Mouse (Mus musculus) hindbrain, embryonic 15.5 days (tissue): ENCODE measurements around the gene Tnfrsf22. TPM values are rescaled to one million over a fixed set of nuclear protein-coding genes. Genes with fewer than 3 reads are reported as not detected.

Experiments
- ATAC-seq: fragments of 200-750 bp; cut with Nextera tagmentation; 2 replicates; pipeline ENCODE4 v1.8.0; 2017; ENCODE audit warnings: low read depth, moderate number of reproducible peaks, moderate TSS enrichment; ENCODE audit not compliant: low FRiP score
- H3K27ac ChIP-seq: fragments of 300-500 bp; sonication (generic); replicated peaks from 2 replicates; pipeline ENCODE4 v1.5.1; 2015; ENCODE audit warnings: mild to moderate bottlenecking, inconsistent platforms
- H3K27me3 ChIP-seq: fragments of 300-500 bp; sonication (generic); 2 replicates; pipeline ENCODE4 v1.6.1; 2015; ENCODE audit warnings: control low read depth, inconsistent platforms
- H3K36me3 ChIP-seq: fragments of 300-500 bp; sonication (generic); 2 replicates; pipeline ENCODE4 v1.6.1; 2015; ENCODE audit warnings: control low read depth, inconsistent platforms
- H3K4me1 ChIP-seq: fragments of 300-500 bp; sonication (generic); replicated peaks from 2 replicates; pipeline ENCODE4 v1.6.1; 2015; ENCODE audit warnings: control low read depth, inconsistent platforms
- H3K4me2 ChIP-seq: fragments of 300-500 bp; sonication (generic); 2 replicates; pipeline ENCODE4 v1.6.1; 2015; ENCODE audit warnings: moderate library complexity, mild to moderate bottlenecking, inconsistent platforms
- H3K4me3 ChIP-seq: fragments of 300-500 bp; sonication (generic); 2 replicates; pipeline ENCODE4 v1.5.1; 2015; ENCODE audit warnings: mild to moderate bottlenecking, inconsistent platforms
- H3K9ac ChIP-seq: fragments of 300-500 bp; sonication (generic); 2 replicates; pipeline ENCODE4 v1.6.1; 2015; ENCODE audit warnings: inconsistent platforms
- H3K9me3 ChIP-seq: fragments of 300-500 bp; sonication (generic); 2 replicates; pipeline ENCODE4 v1.6.1; 2016; ENCODE audit warnings: control low read depth, inconsistent platforms
- WGBS: fragments of 180-500 bp; shearing (Covaris S2); methylation state at CpG from one replicate; pipeline ENCODE4 v1.1.7; 2015; 5-methylcytosine and 5-hydroxymethylcytosine counted together
- polyA plus RNA-seq: library from polyadenylated mRNA; unstranded; fragments of >200 nt; fragmentation: Nextera tagmentation; extraction: Ambion mirVana; gene quantifications from 2 replicates; pipeline ENCODE4 v1.2.1, GENCODE M21; 2015

Gene Tnfrsf22
- polyA plus RNA-seq, 1 experiment from 2014 or later = 5.1 TPM

DNA sequence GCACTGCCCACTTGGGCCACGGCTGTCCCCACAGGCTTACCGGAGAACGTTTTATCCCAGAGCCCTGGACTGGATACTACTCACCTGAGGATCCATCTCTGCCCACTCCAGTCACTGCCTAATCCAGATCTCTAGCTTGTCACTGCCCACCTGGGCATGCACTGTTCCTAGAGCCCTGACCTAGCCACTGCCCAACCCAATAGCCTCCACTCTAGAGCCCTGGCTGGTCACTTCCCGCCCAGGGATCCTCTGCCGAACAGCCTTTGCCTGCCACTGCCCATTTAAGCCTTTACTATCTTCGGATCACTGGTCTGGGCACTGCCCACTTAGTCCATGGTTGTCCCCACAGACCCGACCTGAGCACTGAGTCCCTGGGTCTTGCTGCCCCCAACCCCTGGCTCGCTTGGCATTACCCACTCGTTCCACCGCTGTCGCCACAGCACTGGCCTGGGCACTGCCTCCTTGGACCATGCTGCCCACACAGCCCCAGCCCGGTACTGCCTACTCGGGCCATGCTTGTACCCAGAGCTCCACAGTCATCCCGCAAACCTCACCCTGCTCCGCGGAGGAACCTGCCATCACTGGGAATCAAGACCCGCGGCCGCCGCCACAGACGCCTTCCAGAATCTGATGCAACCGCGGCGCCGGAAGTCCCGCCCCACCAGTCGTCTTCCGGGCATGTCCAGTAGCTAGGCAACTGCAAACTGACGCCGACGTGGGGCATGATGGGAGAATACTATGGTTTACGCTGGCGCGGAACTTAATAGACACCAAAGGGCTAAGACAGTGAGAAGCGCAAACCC lies 49.8 kb downstream of the Tnfrsf22 start, which contains the start of gene Cars:
Gene Cars (minus strand): TSS at position 663 of the 803 bp plus-strand sequence.
- peak within 1 kb of the TSS; percentile 69 for H3K4me3 ChIP-seq
- no peaks in the 10 kb centered on the region for H3K36me3 ChIP-seq
- WGBS = 2% methylated on average over 35 of the region's 35 CpGs
- peak; percentile 99 for ATAC-seq
- H3K4me2 ChIP-seq = peak within 1 kb of the TSS; percentile 86
- H3K27ac ChIP-seq = peak within 1 kb of the TSS; percentile 74
- peaks cover 31% of the 10 kb centered on the region for H3K4me1 ChIP-seq
- no peaks in the 10 kb centered on the region for H3K9me3 ChIP-seq
- no peaks in the 10 kb centered on the region for H3K27me3 ChIP-seq
- H3K9ac ChIP-seq = peak within 1 kb of the TSS; percentile 83

DNA sequence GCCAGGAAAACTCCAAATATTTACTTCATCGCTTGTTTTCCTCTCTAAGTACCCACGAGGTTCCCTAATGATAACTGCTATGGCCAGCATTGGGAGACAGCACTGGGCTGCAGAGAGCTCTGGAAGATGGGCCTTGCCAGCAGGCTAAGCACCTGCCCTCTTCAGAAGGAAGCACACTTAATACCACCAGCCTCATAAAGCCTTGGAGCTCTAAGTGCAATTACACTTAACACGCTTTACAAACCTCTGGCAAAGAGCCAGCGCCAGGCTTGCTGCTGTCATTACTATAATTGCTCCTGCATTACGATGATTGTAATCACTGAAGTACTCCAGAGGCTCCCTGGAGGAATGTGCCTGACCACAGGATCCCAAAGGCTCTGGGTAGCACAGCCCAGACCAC lies 54.6 kb downstream of the Tnfrsf22 start:
- ATAC-seq = no peak
- no peak overlapping the region for H3K4me2 ChIP-seq
- H3K9me3 ChIP-seq = no peaks in the 10 kb centered on the region
- peaks cover 28% of the 10 kb centered on the region for H3K4me1 ChIP-seq
- 61% methylated on average over 5 of the region's 5 CpGs for WGBS
- no peak overlapping the region for H3K9ac ChIP-seq
- no peak overlapping the region for H3K4me3 ChIP-seq
- H3K27me3 ChIP-seq = no peaks in the 10 kb centered on the region
- peaks cover 24% of the 10 kb centered on the region; the same call in 1 of the 2 replicates for H3K36me3 ChIP-seq
- no peak overlapping the region for H3K27ac ChIP-seq

DNA sequence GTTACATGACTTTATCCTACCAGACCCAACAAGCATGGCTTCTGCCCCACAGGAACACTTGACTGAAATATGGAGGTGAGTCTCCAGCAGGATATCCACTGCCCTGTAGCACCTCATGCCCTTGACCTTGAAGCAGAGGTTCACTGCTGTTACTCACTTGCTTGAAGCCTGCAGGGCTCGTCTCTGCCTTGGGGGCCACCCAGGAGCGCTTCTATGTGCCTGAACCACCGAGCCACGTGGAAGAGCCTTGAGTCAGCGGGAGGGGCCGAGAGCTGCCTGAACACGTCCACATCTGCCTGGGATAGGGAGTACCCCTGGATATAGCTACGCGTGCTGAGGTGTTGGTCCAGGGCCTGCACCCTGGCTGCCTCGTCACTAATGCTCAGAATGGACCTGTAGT lies 57.2 kb downstream of the Tnfrsf22 start:
- no peak overlapping the region for H3K4me3 ChIP-seq
- no peaks in the 10 kb centered on the region for H3K27me3 ChIP-seq
- WGBS = 95% methylated on average over 10 of the region's 10 CpGs
- no peaks in the 10 kb centered on the region for H3K9me3 ChIP-seq
- no peak overlapping the region for H3K4me2 ChIP-seq
- peaks cover 13% of the 10 kb centered on the region; the same call in 1 of the 2 replicates for H3K4me1 ChIP-seq
- no peak overlapping the region for H3K9ac ChIP-seq
- H3K27ac ChIP-seq = no peak overlapping the region
- no peak for ATAC-seq
- H3K36me3 ChIP-seq = peaks cover 38% of the 10 kb centered on the region

DNA sequence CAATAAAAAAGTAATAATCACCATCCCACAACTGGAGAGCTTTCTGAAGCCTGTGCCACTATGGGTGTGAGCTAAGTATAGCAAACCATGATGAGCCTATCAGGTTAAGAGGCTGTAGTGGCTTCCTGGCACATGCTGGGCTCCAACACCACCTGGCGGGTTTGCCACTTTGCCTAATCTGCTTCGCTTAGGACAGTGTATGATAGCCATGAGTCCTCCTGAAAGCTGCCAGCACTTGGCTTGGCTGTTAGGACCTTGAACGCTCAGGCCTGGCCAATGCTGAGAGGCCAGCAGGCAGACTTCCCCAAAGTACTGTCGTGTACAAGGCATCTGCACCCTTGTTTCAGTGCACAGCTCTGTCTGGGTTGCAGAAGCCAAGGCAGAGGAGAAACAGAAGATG lies 61.5 kb downstream of the Tnfrsf22 start:
- H3K4me1 ChIP-seq = no peaks in the 10 kb centered on the region
- no peak overlapping the region for H3K4me3 ChIP-seq
- peaks cover 73% of the 10 kb centered on the region for H3K36me3 ChIP-seq
- WGBS = 89% methylated on average over 4 of the region's 4 CpGs
- H3K9ac ChIP-seq = no peak overlapping the region
- H3K4me2 ChIP-seq = no peak overlapping the region
- H3K9me3 ChIP-seq = no peaks in the 10 kb centered on the region
- ATAC-seq = no peak
- no peak overlapping the region for H3K27ac ChIP-seq
- H3K27me3 ChIP-seq = no peaks in the 10 kb centered on the region

DNA sequence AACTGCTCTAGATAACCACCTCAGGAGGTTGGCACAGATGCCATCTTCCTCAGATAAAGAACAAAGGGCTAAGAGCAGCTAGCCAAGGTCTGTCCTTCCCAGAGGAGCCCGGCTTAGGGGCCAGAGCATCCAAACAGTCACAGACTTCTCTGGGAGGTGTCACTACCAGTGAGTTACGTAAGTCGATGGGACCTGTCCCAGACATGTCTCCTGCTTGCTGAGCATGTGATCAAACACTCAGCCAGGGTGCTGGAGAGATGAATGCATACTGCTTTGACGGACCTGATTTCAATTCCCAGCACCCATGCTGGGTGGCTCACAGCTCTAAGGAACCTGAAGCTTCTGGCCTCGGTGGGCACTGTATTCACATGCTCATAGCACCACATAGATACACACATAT lies 61.9 kb downstream of the Tnfrsf22 start:
- WGBS = 87% methylated on average over 5 of the region's 5 CpGs
- no peak for ATAC-seq

More for the DNA sequence above, 61.9 kb downstream of the Tnfrsf22 start:
- H3K9ac ChIP-seq = no peak overlapping the region
- H3K4me3 ChIP-seq = no peak overlapping the region
- H3K9me3 ChIP-seq = no peaks in the 10 kb centered on the region
- no peaks in the 10 kb centered on the region for H3K27me3 ChIP-seq
- no peak overlapping the region for H3K4me2 ChIP-seq
- H3K27ac ChIP-seq = no peak overlapping the region
- peaks cover 74% of the 10 kb centered on the region for H3K36me3 ChIP-seq
- H3K4me1 ChIP-seq = no peaks in the 10 kb centered on the region

Other genes starting within 250 kb of the Tnfrsf22 start
- 267 and 430 TPM in 2 replicates for gene Cdkn1c, start 188.6 kb downstream of the Tnfrsf22 start, polyA plus RNA-seq
- gene Slc22a18, start 175.9 kb downstream of the Tnfrsf22 start, polyA plus RNA-seq = 0.75 and 1.7 TPM in 2 replicates
- gene Phlda2, start 146.5 kb downstream of the Tnfrsf22 start, polyA plus RNA-seq = 0.54 and 1.2 TPM in 2 replicates
- 317 and 322 TPM in 2 replicates for gene Nap1l4, start 100.6 kb downstream of the Tnfrsf22 start, polyA plus RNA-seq
- 67.9 and 71.6 TPM in 2 replicates for gene Cars, start 49.6 kb downstream of the Tnfrsf22 start, polyA plus RNA-seq
- gene Tnfrsf26, start 20.9 kb downstream of the Tnfrsf22 start, polyA plus RNA-seq = 0.25 and 0.27 TPM in 2 replicates
- gene Tnfrsf23, start 36.2 kb upstream of the Tnfrsf22 start, polyA plus RNA-seq = 0.90 and 1.6 TPM in 2 replicates
- 37.8 and 39.9 TPM in 2 replicates for gene Osbpl5, start 107.3 kb upstream of the Tnfrsf22 start, polyA plus RNA-seq
- not detected in 2 replicates for gene Mrgprg, start 117.3 kb upstream of the Tnfrsf22 start, polyA plus RNA-seq
- gene Mrgpre, start 134.8 kb upstream of the Tnfrsf22 start, polyA plus RNA-seq = 7.0 and 11.2 TPM in 2 replicates
- 7.2 and 7.7 TPM in 2 replicates for gene Nadsyn1, start 173.2 kb upstream of the Tnfrsf22 start, polyA plus RNA-seq
- gene Dhcr7, start 173.5 kb upstream of the Tnfrsf22 start, polyA plus RNA-seq = 78.4 and 80.3 TPM in 2 replicates
- not detected in 2 replicates for gene Gm498, start 217.2 kb upstream of the Tnfrsf22 start, polyA plus RNA-seq